Mouse (Mus musculus) heart, adult 2 months (tissue): ENCODE measurements around the gene Nucb1. TPM values are rescaled to one million over a fixed set of nuclear protein-coding genes. Genes with fewer than 3 reads are reported as not detected.

Source experiments
- DNase-seq, 2 experiments: peaks; one replicate each; pipeline ENCODE4 v3.0.0; 2021
- H3K27ac ChIP-seq: fragments of 200-600 bp; 2 replicates; pipeline ENCODE4 v1.8.1; 2022
- H3K27me3 ChIP-seq: fragments of 200-500 bp; 2 replicates; pipeline ENCODE4 v1.6.1; 2012; ENCODE audit warnings: mild to moderate bottlenecking, low read length, inconsistent platforms, mixed read lengths; ENCODE audit not compliant: control insufficient read depth, insufficient read depth
- H3K36me3 ChIP-seq: fragments of 200-500 bp; 2 replicates; pipeline ENCODE4 v1.6.1; 2012; ENCODE audit warnings: low read length, inconsistent platforms; ENCODE audit not compliant: control insufficient read depth, insufficient read depth
- H3K4me1 ChIP-seq: fragments of 200-500 bp; 2 replicates; pipeline ENCODE4 v1.6.1; 2011; ENCODE audit warnings: low read length; ENCODE audit not compliant: control insufficient read depth, insufficient read depth
- H3K4me3 ChIP-seq: fragments of 200-600 bp; 2 replicates; pipeline ENCODE4 v1.8.1; 2022
- H3K79me2 ChIP-seq: fragments of 200-500 bp; replicated peaks from 2 replicates; pipeline ENCODE4 v1.6.1; 2012; ENCODE audit warnings: mild to moderate bottlenecking, inconsistent platforms, low read length, moderate library complexity, mixed read lengths; ENCODE audit not compliant: control insufficient read depth, insufficient read depth
- H3K9ac ChIP-seq: fragments of 200-500 bp; 2 replicates; pipeline ENCODE4 v1.6.1; 2012; ENCODE audit warnings: low read depth, mild to moderate bottlenecking, control low read depth, inconsistent platforms, low read length, mixed read lengths
- CTCF ChIP-seq: fragments of 200-600 bp; IDR thresholded peaks from 2 replicates; pipeline ENCODE4 v1.8.1; 2022; ENCODE audit warnings: antibody characterized with exemption, mild to moderate bottlenecking, moderate library complexity
- EP300 ChIP-seq: fragments of 200-500 bp; IDR thresholded peaks from 2 replicates; pipeline ENCODE4 v1.6.1; 2011; ENCODE audit warnings: low read depth, low read length, control low read depth; ENCODE audit not compliant: insufficient read depth
- POLR2A ChIP-seq: fragments of 200-500 bp; IDR thresholded peaks from 2 replicates; pipeline ENCODE4 v1.6.1; 2011; ENCODE audit warnings: mild to moderate bottlenecking, low read depth, low read length, control low read depth; ENCODE audit not compliant: insufficient read depth
- WGBS: fragments of 180-500 bp; shearing (Covaris S2); methylation state at CpG from one replicate; pipeline ENCODE4 v1.1.7; 2018; 5-methylcytosine and 5-hydroxymethylcytosine counted together
- intact Hi-C: fragments of 180-260 bp; cut with DNase I; formaldehyde crosslinking; loops from one replicate; pipeline ENCODE4 v1.15.1; 2025
- long read RNA-seq: library from polyadenylated mRNA; stranded (forward); transcript quantifications from one replicate; pipeline ENCODE4 v2.0.0, GENCODE M21; 2021
- polyA plus RNA-seq: library from polyadenylated mRNA; depleted of rRNA; stranded (reverse); fragments of >200 nt; gene quantifications from 2 replicates; pipeline ENCODE4 v1.2.3, GENCODE M21; 2012; rRNA removed
- total RNA-seq, 2 experiments: library from RNA; stranded (reverse); gene quantifications; 2 replicates each; pipeline ENCODE4 v1.2.3; 2021

The Nucb1 gene
- 100 to 1,000 TPM; 132 to 152 TPM for total RNA-seq
- polyA plus RNA-seq: 158 and 177 TPM in 2 replicates
- long read RNA-seq, full-length matches to known transcripts: 132 of 146 reads
- long read RNA-seq, partial matches to known transcripts: 6 of 146 reads
- long read RNA-seq, other reads (novel, unspliced or antisense): 8 of 146 reads

DNA sequence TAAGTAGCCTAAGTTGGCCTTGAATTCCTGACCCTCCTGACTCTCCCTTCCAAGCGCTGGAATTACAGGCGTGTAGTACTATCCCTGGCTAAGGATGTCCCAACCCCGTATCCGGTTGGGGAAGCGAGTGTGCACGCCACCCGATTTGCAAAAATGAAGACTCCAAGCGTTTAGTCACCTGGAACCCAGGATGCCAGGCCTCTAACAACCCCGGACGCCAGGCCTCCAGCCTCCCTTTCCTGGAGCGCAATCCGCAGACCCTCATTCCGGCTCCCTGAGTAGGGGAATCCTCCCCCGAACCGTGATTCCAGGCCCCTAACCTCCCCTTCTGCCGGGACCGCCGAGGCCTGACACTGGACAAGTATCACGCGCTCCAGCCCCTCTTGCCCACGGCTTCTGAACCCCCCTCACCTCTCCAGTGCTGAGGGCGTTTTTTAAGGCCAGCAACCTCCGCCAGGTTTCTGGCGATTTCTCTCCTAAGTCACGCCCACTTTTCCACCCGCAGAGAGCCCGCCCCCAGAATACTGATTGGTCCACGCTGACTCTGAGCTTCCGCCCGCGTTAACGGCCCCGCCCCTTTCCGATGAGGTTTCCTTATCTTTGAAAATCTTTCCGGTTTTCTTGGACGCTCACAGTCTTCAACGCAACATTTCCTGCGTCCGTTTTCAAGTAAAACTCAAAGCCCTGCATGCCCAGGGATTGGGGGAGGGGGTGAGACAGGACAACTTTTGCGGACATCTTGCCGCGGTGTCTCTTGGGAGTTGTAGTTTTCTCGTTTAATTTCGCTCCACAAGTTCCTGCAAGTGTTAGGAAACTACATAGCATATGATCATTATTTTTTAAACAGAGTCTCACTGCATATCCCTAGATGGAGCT lies at the start of gene Nucb1:
Gene Nucb1 (minus strand): TSS at position 495 of the 876 bp plus-strand sequence.
- WGBS: under 1% methylated on average over 44 of the region's 44 CpGs

GRCm38 (mm10) chr7:45558907-45559306 lies 48.7 kb upstream of the Nucb1 start:
- Histone ChIP-seq H3K79me2 (no peaks in the 10 kb centered on the region), H3K27me3 (no peaks in the 10 kb centered on the region), H3K4me3 (no peak overlapping the region), H3K9ac (no peak overlapping the region), H3K27ac (no peak overlapping the region), H3K36me3 (no peaks in the 10 kb centered on the region), H3K4me1 (no peaks in the 10 kb centered on the region)
- DNase-seq: no peak
- 43% methylated on average over 5 of the region's 6 CpGs for WGBS
- no peak for TF ChIP-seq EP300
- no peak for TF ChIP-seq POLR2A
- no peak for TF ChIP-seq CTCF
- intact Hi-C loops: loop anchor here (10.0 kb wide), 1 partner anchor 126 kb away; the partner anchor contains the start of gene Ntn5

More for the DNA sequence above, at the start of gene Nucb1:
- peak within 1 kb of the TSS; percentile 96 for H3K27ac ChIP-seq
- H3K4me3 ChIP-seq: peak within 1 kb of the TSS; percentile 77
- TF ChIP-seq CTCF (no peak), EP300 (peak; percentile 32; the same call in 1 of the 2 replicates), POLR2A (peak; percentile 86)
- H3K36me3 ChIP-seq: no peaks in the 10 kb centered on the region; the same call in 1 of the 2 replicates
- H3K4me1 ChIP-seq: peaks cover 3% of the 10 kb centered on the region
- DNase-seq: peak; percentile 92 to 94
- intact Hi-C loops: loop anchor here (2.0 kb wide), 2 partner anchors 15 kb away; no protein-coding TSS in a partner anchor
- H3K79me2 ChIP-seq: no peaks in the 10 kb centered on the region
- H3K27me3 ChIP-seq: no peaks in the 10 kb centered on the region
- peak within 1 kb of the TSS; percentile 95 for H3K9ac ChIP-seq

DNA sequence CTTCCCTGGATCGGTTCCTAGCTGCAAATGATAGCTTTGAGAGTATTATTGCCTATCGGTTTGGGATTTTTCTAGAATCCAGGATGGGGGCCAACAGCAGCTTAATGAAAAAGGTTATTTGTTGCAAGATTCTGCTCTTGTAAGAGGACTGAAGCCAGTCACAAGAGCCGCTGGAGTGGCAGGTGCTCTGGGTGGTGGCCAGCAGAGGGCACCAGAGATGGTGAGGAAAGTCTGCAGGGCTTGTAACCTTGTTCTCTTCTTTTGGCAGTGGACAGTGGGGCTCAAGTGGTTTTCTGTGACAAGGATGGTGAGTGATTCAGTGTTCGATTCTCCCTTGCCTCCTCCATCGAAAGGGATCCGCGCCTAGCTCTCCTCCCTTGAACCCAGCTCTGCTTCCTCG lies 45.6 kb upstream of the Nucb1 start:
- no peak overlapping the region for H3K9ac ChIP-seq
- no peak overlapping the region for H3K4me3 ChIP-seq
- peak; percentile 80 to 81 for DNase-seq
- H3K27me3 ChIP-seq: no peaks in the 10 kb centered on the region
- no peak overlapping the region for H3K27ac ChIP-seq
- no peaks in the 10 kb centered on the region for H3K79me2 ChIP-seq
- no peaks in the 10 kb centered on the region for H3K36me3 ChIP-seq
- WGBS: 13% methylated on average over 8 of the region's 8 CpGs
- no peaks in the 10 kb centered on the region for H3K4me1 ChIP-seq
- intact Hi-C loops: loop anchor here (1.0 to 10.0 kb wide), 3 partner anchors 33 to 129 kb away; partner anchors contain the start of gene Ntn5
- TF ChIP-seq POLR2A (no peak), CTCF (peak; percentile 95), EP300 (peak; percentile 47; the same call in 1 of the 2 replicates)

- 51% methylated on average over 8 of the region's 8 CpGs for WGBS
- intact Hi-C loops: loop anchor here (1.0 to 10.0 kb wide), 3 partner anchors 34 to 130 kb away; partner anchors contain the start of gene Ntn5
Measured at GRCm38 (mm10) chr7:45554744-45555143, 44.5 kb upstream of the Nucb1 start, which contains the start of gene Hsd17b14. Gene Hsd17b14 (plus strand): TSS chr7:45554893.

DNA sequence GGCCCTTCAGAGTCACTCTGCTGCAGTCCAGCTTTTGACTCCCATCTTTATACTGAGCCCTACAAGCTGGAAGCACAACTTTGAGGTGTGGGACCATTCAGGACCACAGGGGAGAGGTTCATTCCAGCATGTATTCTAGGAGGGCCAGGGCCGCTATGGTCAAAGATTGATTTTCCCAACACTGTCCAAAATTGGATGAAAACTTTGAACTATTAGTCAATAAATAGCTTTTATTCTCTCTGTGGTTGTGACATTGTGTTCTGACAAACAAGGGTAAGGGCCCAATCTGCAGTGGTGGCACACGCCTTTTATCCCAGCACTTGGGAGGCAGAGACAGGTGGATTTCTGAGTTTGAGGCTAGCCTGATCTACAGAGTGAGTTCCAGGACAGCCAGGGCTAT lies 43.8 kb upstream of the Nucb1 start:
- intact Hi-C loops: loop anchor here (2.0 to 10.0 kb wide), 2 partner anchors 35 to 131 kb away; partner anchors contain the start of gene Ntn5
- Histone ChIP-seq H3K27me3 (no peaks in the 10 kb centered on the region), H3K9ac (no peak overlapping the region), H3K79me2 (no peaks in the 10 kb centered on the region), H3K27ac (no peak overlapping the region), H3K36me3 (no peaks in the 10 kb centered on the region), H3K4me3 (no peak overlapping the region), H3K4me1 (no peaks in the 10 kb centered on the region)
- no peak for TF ChIP-seq EP300
- TF ChIP-seq POLR2A: no peak
- TF ChIP-seq CTCF: no peak
- WGBS: 83% methylated on average over 2 of the region's 2 CpGs
- no peak for DNase-seq

More at GRCm38 (mm10) chr7:45554744-45555143, 44.5 kb upstream of the Nucb1 start, which contains the start of gene Hsd17b14:
- Histone ChIP-seq H3K27me3 (no peaks in the 10 kb centered on the region), H3K79me2 (no peaks in the 10 kb centered on the region), H3K27ac (no peak within 1 kb of the TSS), H3K36me3 (no peaks in the 10 kb centered on the region), H3K4me1 (no peaks in the 10 kb centered on the region), H3K4me3 (no peak within 1 kb of the TSS), H3K9ac (no peak within 1 kb of the TSS)
- no peak for DNase-seq
- TF ChIP-seq EP300 (no peak), POLR2A (no peak), CTCF (no peak)
